Mouse (Mus musculus) kidney, adult 2 months (tissue): ENCODE measurements around the gene Mical3.

Experiments
- CTCF ChIP-seq: fragments of 200-500 bp; conservative IDR thresholded peaks from 2 replicates; pipeline ENCODE4 v1.5.1; 2011; ENCODE audit warnings: low read depth, mild to moderate bottlenecking, control low read depth, low read length, moderate library complexity, mixed read lengths; ENCODE audit not compliant: insufficient read depth, insufficient read length
- POLR2A ChIP-seq: fragments of 200-500 bp; IDR thresholded peaks from one replicate; pipeline ENCODE4 v1.6.1; 2011; ENCODE audit warnings: low read depth, low read length, control low read depth

- TF ChIP-seq CTCF (no peak), POLR2A (no peak)
Observed at GRCm38 (mm10) chr6:121109998-121110603, 20.7 kb downstream of the Mical3 start.
